Mouse (Mus musculus): Measurements from ENCODE around the gene Klf4.

Gene Klf4

GRCm38 (mm10) chr4:55523921-55524320, 8.3 kb downstream of the Klf4 start:
- DNase-seq (ENCODE audit: low spot score in 2 of 2): no peak

DNA sequence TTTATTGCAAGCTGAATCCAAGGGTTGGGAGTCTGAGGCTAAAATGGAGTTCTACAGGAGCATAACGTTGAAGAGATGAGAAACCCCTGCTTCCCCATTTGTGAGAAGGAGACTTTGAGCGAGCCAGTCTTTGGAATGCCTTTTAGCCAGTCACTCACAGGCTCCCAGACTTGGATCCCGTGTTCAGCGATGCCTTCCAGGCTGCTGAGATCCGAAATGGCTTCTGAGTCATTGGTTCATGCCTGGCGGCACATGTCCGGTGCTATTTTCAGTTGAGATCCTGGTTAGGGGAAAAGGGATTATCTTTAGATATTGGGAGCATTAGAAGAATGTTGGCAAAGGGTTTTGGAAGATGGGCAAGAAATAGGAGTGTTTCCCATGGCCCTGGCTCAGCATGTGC, 14.8 kb downstream of the Klf4 start:
- DNase-seq (ENCODE audit: low spot score in 2 of 2): no peak

DNA sequence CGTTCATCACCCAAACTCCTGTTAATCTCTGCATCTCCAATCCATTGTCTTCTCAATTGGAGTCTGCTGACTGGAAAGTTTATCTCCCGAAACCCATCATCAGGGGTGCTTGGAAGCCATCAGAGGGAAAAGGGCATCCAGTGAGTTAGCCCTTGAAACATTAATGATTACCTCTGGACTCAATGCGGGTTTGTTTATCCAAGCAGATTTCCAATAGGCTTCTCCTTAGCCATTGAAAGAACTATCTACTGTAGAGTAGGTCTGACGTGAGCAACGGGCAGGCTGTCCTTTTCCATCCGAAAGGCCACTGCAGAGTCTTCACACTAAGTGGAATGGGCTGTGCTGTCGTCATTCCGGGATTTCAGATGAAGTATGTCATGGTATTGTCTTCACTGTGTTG, 16.2 kb downstream of the Klf4 start:
- DNase-seq (ENCODE audit: low spot score in 2 of 2): no peak

GRCm38 (mm10) chr4:55514733-55515176, 17.5 kb downstream of the Klf4 start:
- DNase-seq (ENCODE audit: low spot score in 2 of 2): peak; percentile 78 to 80

DNA sequence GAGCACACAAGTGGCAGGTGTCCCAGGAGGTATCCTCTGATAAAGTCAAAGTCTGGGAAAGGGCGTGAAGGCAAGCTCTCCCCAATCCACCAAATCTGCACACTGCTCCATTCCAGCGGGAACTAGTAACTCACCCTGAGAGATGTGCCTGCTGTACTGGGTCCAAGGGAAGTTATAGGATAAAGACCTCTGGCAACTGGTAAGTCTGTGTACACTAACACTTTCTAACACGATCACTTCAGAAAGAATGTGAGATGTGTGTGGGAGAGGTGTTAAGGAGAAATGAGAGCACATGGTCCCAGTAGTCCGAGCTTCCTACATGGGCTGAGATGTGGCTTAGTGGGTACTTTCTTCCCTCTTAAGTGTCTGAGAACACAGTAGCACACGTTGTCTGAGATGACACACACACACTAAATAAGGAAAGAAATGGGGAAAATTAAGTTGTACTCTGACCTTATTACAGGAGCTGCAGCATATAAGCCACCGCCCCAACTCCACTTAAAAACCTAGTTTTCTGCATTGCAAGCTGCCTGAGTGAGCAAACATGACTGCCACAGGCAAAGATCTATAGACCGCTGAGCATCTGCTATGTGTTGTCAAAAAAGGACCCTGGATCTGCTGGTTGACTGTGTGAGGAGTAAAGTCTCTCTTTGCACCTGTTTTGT, 18.5 kb downstream of the Klf4 start:
- DNase-seq (ENCODE audit: low spot score in 2 of 2): no peak

DNA sequence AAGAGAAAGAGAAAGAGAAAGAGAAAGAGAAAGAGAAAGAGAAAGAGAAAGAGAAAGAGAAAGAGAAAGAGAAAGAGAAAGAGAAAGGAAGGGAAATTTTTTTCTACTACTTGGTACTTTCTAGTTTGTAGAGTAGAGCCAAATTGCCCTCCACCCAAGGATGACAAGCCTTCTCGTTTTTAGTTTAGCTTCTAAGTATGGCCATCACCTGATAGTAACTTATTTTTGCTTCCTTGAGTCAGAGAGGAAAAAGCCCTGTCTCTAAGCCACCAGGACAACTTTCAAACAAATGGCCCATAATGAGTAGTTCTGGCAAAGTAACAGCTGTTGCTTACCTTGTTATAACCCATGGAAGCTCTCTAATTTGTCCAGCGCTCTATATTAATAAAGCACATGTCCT, 20.9 kb downstream of the Klf4 start:
- no peak for DNase-seq (ENCODE audit: low spot score in 2 of 2)

DNA sequence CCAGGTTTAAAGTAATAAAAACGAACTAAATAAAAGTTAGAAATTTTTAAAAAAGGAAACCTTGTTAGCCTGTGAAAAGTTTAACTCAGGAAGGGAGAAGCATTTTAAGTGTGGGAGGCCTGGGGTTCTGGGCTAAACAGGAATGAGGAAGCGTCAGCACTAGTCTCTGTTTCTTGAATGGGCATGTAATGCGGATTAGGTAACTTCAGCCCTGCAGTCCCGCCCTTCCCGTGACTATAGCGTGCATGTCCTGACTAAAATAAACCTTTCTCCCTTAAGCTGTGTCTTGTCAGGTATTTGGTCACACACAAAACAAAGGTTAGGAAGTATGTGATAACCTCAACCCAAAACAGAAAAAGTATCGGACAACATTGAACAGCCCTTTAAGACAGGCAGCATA, 23.6 kb downstream of the Klf4 start:
- DNase-seq (ENCODE audit: low spot score in 2 of 2): no peak

DNA sequence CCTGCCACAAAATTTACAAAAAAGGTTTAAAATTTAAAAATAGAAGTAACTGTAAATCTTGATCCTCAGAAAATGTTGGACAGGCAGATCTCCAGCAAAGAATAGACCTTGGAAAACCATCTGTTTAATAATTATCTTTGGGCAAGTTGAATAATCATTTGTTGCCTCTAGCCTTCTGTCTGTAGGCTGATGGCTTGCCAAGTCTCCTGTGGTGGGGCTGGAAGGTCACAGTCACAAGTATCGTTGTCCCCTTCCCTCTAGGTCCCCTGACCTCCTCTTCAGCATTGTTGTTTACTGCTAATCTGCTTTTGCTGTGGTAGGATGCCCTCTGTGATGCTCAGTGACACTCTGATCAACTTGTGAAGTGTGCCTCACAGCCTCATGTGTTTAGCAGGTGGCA, 33.6 kb downstream of the Klf4 start:
- no peak for DNase-seq (ENCODE audit: low spot score in 2 of 2)

DNA sequence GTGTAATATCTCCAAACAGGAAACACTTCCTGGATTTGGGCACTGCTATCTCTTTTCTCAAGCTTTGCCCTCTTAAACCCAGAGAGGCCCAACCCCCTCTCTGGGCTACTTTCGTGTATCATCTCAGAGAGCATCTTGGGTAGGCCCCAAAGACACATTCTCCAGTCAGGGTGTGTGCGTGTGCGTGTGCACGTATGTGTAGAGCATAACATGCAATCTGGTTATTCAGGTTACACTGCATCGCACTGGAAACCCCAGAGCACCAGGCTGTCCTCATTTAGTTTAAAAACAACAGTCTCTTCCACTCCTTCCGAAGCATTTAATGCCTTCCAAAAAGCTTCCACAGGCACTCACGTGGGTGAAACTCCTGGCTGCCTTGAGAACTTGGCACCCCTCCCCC, 35.9 kb downstream of the Klf4 start:
- no peak for DNase-seq (ENCODE audit: low spot score in 2 of 2)

DNA sequence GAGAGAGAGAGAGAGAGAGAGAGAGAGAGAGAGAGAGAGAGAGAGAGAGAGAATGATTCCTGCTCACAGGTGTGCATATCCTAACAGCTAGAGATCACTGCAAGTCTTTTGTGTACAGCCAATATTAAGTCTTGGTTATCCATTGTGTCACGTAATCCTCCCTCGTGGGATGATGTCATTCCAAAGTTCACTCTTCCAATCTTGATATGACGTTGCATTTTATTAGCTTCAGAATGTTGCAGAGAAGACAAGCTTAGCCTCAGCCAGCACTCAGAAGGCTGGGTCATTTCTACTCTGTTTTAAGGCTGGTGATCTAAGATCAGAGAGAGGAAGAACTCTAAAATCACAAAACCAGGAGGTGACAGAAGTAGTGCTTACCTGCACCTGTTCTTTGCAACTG, 39.0 kb downstream of the Klf4 start:
- DNase-seq (ENCODE audit: low spot score in 2 of 2): no peak

GRCm38 (mm10) chr4:55489328-55489727, 42.9 kb downstream of the Klf4 start:
- DNase-seq (ENCODE audit: low spot score in 2 of 2): no peak

GRCm38 (mm10) chr4:55488604-55489003, 43.7 kb downstream of the Klf4 start:
- no peak for DNase-seq (ENCODE audit: low spot score in 2 of 2)

- peak; percentile 58 to 67 for DNase-seq (ENCODE audit: low spot score in 2 of 2)
Observed at GRCm38 (mm10) chr4:55480322-55480767, 51.9 kb downstream of the Klf4 start.

- DNase-seq (ENCODE audit: low spot score in 2 of 2): no peak
Observed at GRCm38 (mm10) chr4:55478333-55478732, 53.9 kb downstream of the Klf4 start.

GRCm38 (mm10) chr4:55477933-55478332, 54.3 kb downstream of the Klf4 start:
- peak in 1 of 2 experiments; percentile 19 for DNase-seq (ENCODE audit: low spot score in 2 of 2)

GRCm38 (mm10) chr4:55477210-55477759, 55.0 kb downstream of the Klf4 start:
- no peak for DNase-seq (ENCODE audit: low spot score in 2 of 2)
